Mouse (Mus musculus) midbrain, embryonic 16.5 days (tissue): ENCODE data around the gene Gm867. TPM values are rescaled to one million over a fixed set of nuclear protein-coding genes. Genes with fewer than 3 reads are reported as not detected.

ENCODE experiments used
- ATAC-seq: fragments of 200-750 bp; cut with Nextera tagmentation; 2 replicates; pipeline ENCODE4 v1.8.0; 2017; ENCODE audit warnings: moderate TSS enrichment
- H3K27ac ChIP-seq: fragments of 300-500 bp; sonication (generic); 2 replicates; pipeline ENCODE4 v1.5.1; 2014; ENCODE audit warnings: mild to moderate bottlenecking, low read length, mixed read lengths
- H3K27me3 ChIP-seq: fragments of 300-500 bp; sonication (generic); 2 replicates; pipeline ENCODE4 v1.6.1; 2014; ENCODE audit warnings: low read depth, low read length, mixed read lengths; ENCODE audit not compliant: control insufficient read depth, insufficient read depth
- H3K36me3 ChIP-seq: fragments of 300-500 bp; sonication (generic); 2 replicates; pipeline ENCODE4 v1.6.1; 2014; ENCODE audit warnings: mild to moderate bottlenecking, low read length, moderate library complexity, mixed read lengths; ENCODE audit not compliant: control insufficient read depth, insufficient read depth
- H3K4me1 ChIP-seq: fragments of 300-500 bp; sonication (generic); 2 replicates; pipeline ENCODE4 v1.6.1; 2014; ENCODE audit warnings: mild to moderate bottlenecking, low read length, mixed read lengths; ENCODE audit not compliant: control insufficient read depth, insufficient read depth
- H3K4me2 ChIP-seq: fragments of 300-500 bp; sonication (generic); 2 replicates; pipeline ENCODE4 v1.6.1; 2014; ENCODE audit warnings: mild to moderate bottlenecking, low read length, mixed read lengths
- H3K4me3 ChIP-seq: fragments of 300-500 bp; sonication (generic); 2 replicates; pipeline ENCODE4 v1.5.1; 2014; ENCODE audit warnings: low read depth, mild to moderate bottlenecking, low read length, moderate library complexity, mixed read lengths
- H3K9ac ChIP-seq: fragments of 300-500 bp; sonication (generic); 2 replicates; pipeline ENCODE4 v1.6.1; 2014; ENCODE audit warnings: low read depth, low read length, mixed read lengths
- H3K9me3 ChIP-seq: fragments of 300-500 bp; sonication (generic); replicated peaks from 2 replicates; pipeline ENCODE4 v1.6.1; 2014; ENCODE audit warnings: mild to moderate bottlenecking, low read length, mixed read lengths; ENCODE audit not compliant: control insufficient read depth, poor library complexity, severe bottlenecking
- WGBS: fragments of 180-500 bp; shearing (Covaris S2); extraction: QIAGEN DNeasy Blood & Tissue Kit; methylation state at CpG from one replicate; pipeline ENCODE4 v1.1.7; 2014; 5-methylcytosine and 5-hydroxymethylcytosine counted together
- polyA plus RNA-seq: library from polyadenylated mRNA; unstranded; fragments of >200 nt; fragmentation: Nextera tagmentation; extraction: Ambion mirVana; gene quantifications from 2 replicates; pipeline ENCODE4 v1.2.1, GENCODE M21; 2015

Gm867 gene
- polyA plus RNA-seq, 1 experiment from 2014 or later = 1.0 TPM

DNA sequence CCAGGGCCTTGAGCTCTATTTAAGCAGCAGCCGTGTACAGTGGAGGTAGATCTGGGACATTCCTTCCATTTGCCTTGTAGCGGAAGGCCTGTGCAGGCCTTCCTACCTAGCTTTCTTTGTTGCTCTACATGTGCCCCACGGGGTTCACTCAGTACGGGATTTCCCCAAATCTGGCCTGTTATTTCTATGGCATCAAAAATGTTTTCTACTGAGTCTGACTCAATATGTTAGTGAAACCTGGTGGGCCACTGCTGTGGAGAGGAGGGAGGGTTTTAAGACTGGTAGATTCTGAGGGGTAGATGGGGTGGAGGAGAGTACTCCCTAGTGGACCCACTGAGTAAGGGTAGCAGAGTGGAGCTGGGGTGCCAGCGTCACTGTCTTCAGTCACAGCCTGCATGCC, 44.7 kb downstream of the Gm867 start:
- H3K27me3 ChIP-seq = no peaks in the 10 kb centered on the region
- H3K9ac ChIP-seq = no peak overlapping the region
- no peak overlapping the region for H3K4me3 ChIP-seq
- 97% methylated on average over 5 of the region's 5 CpGs for WGBS
- H3K9me3 ChIP-seq = no peaks in the 10 kb centered on the region
- peaks cover 8% of the 10 kb centered on the region for H3K4me1 ChIP-seq
- H3K36me3 ChIP-seq = peaks cover 30% of the 10 kb centered on the region
- no peak overlapping the region for H3K4me2 ChIP-seq
- no peak overlapping the region for H3K27ac ChIP-seq
- ATAC-seq = no peak

DNA sequence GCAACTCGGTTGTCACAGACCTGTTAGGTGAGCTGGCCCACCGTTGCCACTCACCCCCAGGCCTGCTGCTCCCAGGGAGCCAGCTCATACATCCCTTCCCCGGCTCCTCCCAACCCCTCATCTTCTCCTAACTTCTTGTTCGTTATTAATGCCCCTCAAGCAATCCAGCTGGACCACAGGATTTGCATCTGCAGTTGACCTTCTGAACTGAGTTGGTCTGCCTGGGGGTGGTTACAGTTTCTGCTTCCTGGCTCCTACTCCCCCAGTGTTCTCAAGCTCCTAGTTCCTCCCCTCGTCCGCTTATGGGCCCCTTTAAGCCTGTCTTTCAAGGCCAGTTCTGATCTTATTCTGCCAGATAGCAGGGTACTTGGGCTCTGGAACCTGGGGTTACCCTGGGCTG, 45.9 kb downstream of the Gm867 start:
- no peak overlapping the region for H3K4me3 ChIP-seq
- peaks cover 23% of the 10 kb centered on the region for H3K36me3 ChIP-seq
- H3K4me2 ChIP-seq = no peak overlapping the region
- WGBS = 77% methylated on average over 6 of the region's 6 CpGs
- peaks cover 8% of the 10 kb centered on the region for H3K4me1 ChIP-seq
- H3K27me3 ChIP-seq = no peaks in the 10 kb centered on the region
- H3K9me3 ChIP-seq = no peaks in the 10 kb centered on the region
- no peak overlapping the region for H3K9ac ChIP-seq
- ATAC-seq = no peak
- H3K27ac ChIP-seq = no peak overlapping the region

DNA sequence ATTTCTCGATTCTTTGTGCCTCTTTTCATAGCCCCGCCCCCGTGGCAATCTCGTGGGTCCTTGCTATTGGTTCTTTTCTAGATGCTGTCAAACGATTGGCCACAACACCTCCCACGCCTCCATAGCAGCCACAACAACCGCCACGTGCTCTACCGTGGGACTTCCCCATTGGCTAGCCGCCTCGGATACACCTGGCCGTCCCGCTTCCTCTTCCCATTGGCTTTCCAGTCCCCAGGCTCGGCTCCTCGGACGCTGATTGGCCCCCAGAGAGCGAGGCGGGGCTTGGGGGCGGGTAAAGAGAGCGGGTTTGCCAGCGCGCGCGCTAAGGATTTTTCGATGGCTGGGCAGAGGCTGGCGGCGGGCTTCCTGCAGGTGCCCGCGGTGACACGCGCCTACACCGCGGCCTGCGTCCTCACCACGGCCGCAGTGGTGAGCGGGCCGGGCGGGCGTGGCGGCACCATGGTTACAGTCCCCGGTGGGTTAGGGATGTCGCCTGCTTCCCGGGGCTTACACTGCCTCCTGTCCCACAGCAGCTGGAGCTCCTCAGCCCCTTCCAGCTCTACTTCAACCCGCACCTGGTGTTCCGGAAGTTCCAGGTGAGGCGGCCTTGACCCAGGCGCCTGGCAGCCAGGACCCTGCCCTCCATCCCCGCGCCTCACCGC, 47.3 kb downstream of the Gm867 start, which contains the start of gene Derl3:
Gene Derl3, plus strand, starts transcription at position 325 of the 662 bp plus-strand sequence.
- H3K4me1 ChIP-seq = peaks cover 8% of the 10 kb centered on the region
- peak within 1 kb of the TSS; percentile 8; the same call in 1 of the 2 replicates for H3K27ac ChIP-seq
- H3K9ac ChIP-seq = peak within 1 kb of the TSS; percentile 50
- H3K27me3 ChIP-seq = no peaks in the 10 kb centered on the region
- H3K36me3 ChIP-seq = peaks cover 20% of the 10 kb centered on the region
- ATAC-seq = peak; percentile 99
- peak within 1 kb of the TSS; percentile 42 for H3K4me3 ChIP-seq
- under 1% methylated on average over 50 of the region's 51 CpGs for WGBS
- H3K4me2 ChIP-seq = peak within 1 kb of the TSS; percentile 90
- no peaks in the 10 kb centered on the region for H3K9me3 ChIP-seq

DNA sequence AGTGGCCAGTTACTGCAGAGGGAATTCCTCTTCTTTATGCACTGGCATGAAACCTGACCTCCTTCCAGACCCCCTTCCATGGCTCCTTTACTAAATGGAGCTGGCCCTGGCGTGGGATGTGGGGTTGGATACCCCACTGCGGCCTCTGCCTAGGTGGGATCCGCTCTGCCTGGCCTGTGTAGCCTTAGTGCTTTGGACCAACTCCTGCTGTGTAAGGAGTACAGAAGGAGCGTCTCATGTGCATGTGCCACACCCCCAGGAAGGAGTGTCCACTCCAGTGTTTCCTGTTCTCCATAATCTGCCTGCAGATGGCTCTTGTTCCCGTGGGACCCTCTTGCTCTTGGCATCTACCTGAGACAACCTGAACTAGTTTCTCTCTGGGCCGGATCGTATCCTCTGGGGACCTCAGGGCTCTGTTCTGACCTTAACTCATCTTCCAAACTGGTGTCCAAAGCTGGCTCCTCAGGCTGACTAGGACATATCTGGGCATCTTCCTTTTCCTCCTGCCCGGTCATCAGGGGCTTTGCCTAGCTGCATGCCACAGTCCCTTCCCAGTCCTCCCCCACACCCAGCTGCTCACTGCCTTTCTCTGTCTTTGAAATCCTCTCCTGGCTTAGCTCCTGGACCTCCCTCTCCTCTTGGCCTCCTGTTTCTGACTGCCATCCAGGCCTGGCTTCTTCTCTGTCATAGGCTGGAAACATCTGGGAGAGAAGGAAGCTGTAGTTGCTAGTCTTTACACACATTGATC, 50.9 kb downstream of the Gm867 start:
- peaks cover 8% of the 10 kb centered on the region for H3K4me1 ChIP-seq
- no peak overlapping the region for H3K4me3 ChIP-seq
- H3K36me3 ChIP-seq = no peaks in the 10 kb centered on the region; the same call in 1 of the 2 replicates
- H3K27me3 ChIP-seq = no peaks in the 10 kb centered on the region
- H3K9ac ChIP-seq = no peak overlapping the region
- no peak overlapping the region for H3K4me2 ChIP-seq
- WGBS = 51% methylated on average over 8 of the region's 8 CpGs
- no peak overlapping the region for H3K27ac ChIP-seq
- no peaks in the 10 kb centered on the region for H3K9me3 ChIP-seq
- ATAC-seq = no peak

Other genes starting within 250 kb of the Gm867 start
- gene Cabin1, start 176.3 kb downstream of the Gm867 start, polyA plus RNA-seq = 32.7 and 36.1 TPM in 2 replicates
- 70.1 and 77.0 TPM in 2 replicates for gene Ddt, start 167.3 kb downstream of the Gm867 start, polyA plus RNA-seq
- gene Gm20441, start 159.7 kb downstream of the Gm867 start, polyA plus RNA-seq = not detected in 2 replicates
- 0.53 and 1.4 TPM in 2 replicates for gene Gstt3, start 159.3 kb downstream of the Gm867 start, polyA plus RNA-seq
- gene Gstt1, start 142.1 kb downstream of the Gm867 start, polyA plus RNA-seq = 18.7 and 20.3 TPM in 2 replicates
- not detected in 2 replicates for gene Gstt4, start 118.1 kb downstream of the Gm867 start, polyA plus RNA-seq
- gene Gstt2, start 103.2 kb downstream of the Gm867 start, polyA plus RNA-seq = 7.0 TPM in 2 replicates
- 1,399 and 1,460 TPM in 2 replicates for gene Mif, start 80.4 kb downstream of the Gm867 start, polyA plus RNA-seq
- gene Derl3, start 47.3 kb downstream of the Gm867 start, polyA plus RNA-seq = 1.1 and 1.4 TPM in 2 replicates
- 262 and 281 TPM in 2 replicates for gene Smarcb1, start 19.1 kb downstream of the Gm867 start, polyA plus RNA-seq
- gene Chchd10, start 7.5 kb downstream of the Gm867 start, polyA plus RNA-seq = 72.1 and 93.2 TPM in 2 replicates
- 13.3 and 14.6 TPM in 2 replicates for gene Mmp11, start 4.2 kb downstream of the Gm867 start, polyA plus RNA-seq
- 0.84 and 1.5 TPM in 2 replicates for gene Vpreb3, start 2.4 kb upstream of the Gm867 start, polyA plus RNA-seq
- not detected in 2 replicates for gene Gm5134, start 13.8 kb upstream of the Gm867 start, polyA plus RNA-seq
- 11.9 and 14.2 TPM in 2 replicates for gene Zfp280b, start 92.0 kb upstream of the Gm867 start, polyA plus RNA-seq
- not detected in 2 replicates for gene Slc5a4b, start 170.3 kb upstream of the Gm867 start, polyA plus RNA-seq
- gene Slc5a4a, start 206.8 kb upstream of the Gm867 start, polyA plus RNA-seq = 0.11 and 0.32 TPM in 2 replicates